Mouse (Mus musculus): ENCODE data around the gene Olfr309. TPM values are rescaled to one million over a fixed set of nuclear protein-coding genes. Genes with fewer than 3 reads are reported as not detected.
"Not testable (repeated sequence)": the region's sequence is repeated elsewhere in the genome, so short reads cannot be mapped to it uniquely, and the experiment has no call there.

The Olfr309 gene
- polyA plus RNA-seq (2015; fragmentation: Nextera tagmentation; extraction: Ambion mirVana), result not detected in 2 replicates

DNA sequence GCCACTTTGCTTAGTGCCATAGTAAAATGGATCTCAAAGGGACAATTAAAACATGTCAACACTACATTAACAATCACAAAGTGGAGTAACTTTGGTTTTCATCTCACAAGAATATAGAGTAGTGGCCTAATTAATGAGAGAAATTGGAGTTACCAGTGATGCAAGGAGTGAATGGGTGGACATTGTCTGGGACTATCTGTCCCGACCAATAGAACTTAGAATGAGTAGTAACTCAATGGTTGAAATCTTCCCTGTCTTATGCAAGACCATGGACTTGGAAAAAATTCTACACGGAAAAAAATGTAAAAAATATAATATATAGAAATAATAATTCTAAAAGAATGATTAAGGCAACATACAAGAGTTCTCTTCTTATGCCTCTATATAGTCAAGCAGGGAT is at the start of gene Olfr309:
Olfr309 (minus strand) TSS at position 101 of the 400 bp plus-strand sequence.
- Histone ChIP-seq H3K9ac (no peak within 1 kb of the TSS), H3K4me2 (no peak within 1 kb of the TSS), H3K9me3 (no peaks in the 10 kb centered on the region), H3K27me3 (replicated peaks) (no peaks in the 10 kb centered on the region), H3K4me1 (no peaks in the 10 kb centered on the region), H3K4me3 (no peak within 1 kb of the TSS), H3K36me3 (replicated peaks) (no peaks in the 10 kb centered on the region), H3K27ac (no peak within 1 kb of the TSS)
- 73% methylated on average over 2 of the region's 2 CpGs for WGBS
- no peak for ATAC-seq (replicated peaks)

DNA sequence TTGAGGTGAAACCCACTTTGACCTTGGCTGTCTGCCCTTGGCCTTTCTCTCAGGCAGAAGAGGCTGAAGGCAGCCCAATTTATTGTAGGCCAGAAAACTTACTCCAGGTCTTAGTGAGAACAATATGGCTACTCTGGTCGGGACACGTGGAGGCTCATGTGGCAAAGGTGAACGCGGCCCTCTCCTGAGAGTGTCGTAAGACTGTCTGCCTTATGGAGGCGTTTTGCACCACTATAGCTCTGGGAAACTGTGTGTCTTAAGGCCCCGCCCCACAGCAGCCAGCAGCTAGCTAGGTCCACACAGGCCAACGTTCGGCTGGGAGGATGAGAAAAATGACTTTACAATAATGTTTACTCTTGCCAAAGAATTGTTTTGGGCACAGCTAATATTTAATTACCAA is 32.8 kb upstream of the Olfr309 start:
- not testable (repeated sequence) for H3K27ac ChIP-seq; ATAC-seq (replicated peaks); H3K4me1 ChIP-seq; H3K27me3 ChIP-seq (replicated peaks); H3K9me3 ChIP-seq; H3K36me3 ChIP-seq (replicated peaks); H3K4me2 ChIP-seq; H3K4me3 ChIP-seq; H3K9ac ChIP-seq
- WGBS, result 91% methylated on average over 9 of the region's 9 CpGs

DNA sequence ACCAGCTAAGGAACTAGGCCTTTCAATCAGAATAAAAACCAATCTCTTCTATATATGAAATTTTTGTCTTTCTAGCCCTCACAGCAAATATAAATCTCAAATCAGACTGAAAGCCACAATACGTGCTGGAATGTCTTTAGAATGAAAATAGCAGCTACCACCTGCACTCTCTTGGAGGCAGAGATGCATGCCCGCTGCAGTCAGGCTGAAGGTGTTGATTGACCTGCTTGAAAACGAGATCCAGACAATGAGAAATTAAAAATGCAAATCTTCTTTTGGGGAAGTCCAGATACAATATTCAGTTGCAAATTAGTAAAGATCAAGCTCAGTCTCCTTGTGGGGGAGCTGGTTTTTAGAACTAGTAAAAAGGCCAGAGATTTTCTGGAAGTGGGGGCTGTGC is 30.7 kb upstream of the Olfr309 start:
- Histone ChIP-seq H3K36me3 (replicated peaks) (no peaks in the 10 kb centered on the region), H3K9ac (no peak overlapping the region), H3K9me3 (no peaks in the 10 kb centered on the region), H3K4me1 (no peaks in the 10 kb centered on the region), H3K27ac (no peak overlapping the region), H3K4me2 (no peak overlapping the region), H3K4me3 (no peak overlapping the region), H3K27me3 (replicated peaks) (no peaks in the 10 kb centered on the region)
- no peak for ATAC-seq (replicated peaks)
- 57% methylated on average over 3 of the region's 3 CpGs for WGBS

DNA sequence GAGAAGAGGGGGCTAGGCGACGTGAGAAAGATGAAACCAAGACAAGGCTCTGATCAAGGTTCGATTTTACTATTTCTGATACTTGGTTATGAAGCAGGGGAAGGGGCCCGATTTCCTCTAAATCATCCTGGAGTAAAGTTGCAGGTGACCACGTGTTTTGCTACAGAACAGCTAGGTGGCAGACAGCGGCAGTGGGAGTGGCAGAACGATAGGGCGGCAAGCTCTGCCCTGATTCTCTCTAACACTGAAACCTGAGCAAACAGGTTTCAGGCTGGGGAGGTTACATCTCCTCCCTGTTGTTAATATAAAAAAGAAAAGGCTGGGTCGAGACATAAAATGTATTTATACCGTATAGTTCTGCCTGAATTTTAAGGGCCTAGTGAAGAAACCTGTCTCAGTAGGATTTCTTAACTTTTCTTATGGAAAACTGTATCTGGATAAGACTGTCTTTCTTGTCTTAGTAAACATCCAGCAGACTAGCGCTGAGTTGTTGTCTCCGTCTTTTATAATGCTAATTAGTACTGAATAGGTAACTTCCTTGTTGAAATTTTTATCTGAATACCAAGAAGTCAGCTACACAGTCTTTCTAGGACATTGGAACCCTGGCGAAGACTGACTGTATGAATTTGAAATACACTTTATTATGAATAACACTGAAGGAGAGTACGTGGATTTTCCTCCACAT is 29.5 kb upstream of the Olfr309 start:
- no peak overlapping the region for H3K27ac ChIP-seq
- H3K4me1 ChIP-seq, result no peaks in the 10 kb centered on the region
- H3K4me3 ChIP-seq, result no peak overlapping the region
- H3K9me3 ChIP-seq, result no peaks in the 10 kb centered on the region
- H3K27me3 ChIP-seq (replicated peaks), result no peaks in the 10 kb centered on the region
- no peaks in the 10 kb centered on the region for H3K36me3 ChIP-seq (replicated peaks)
- H3K9ac ChIP-seq, result no peak overlapping the region
- 85% methylated on average over 14 of the region's 14 CpGs for WGBS
- no peak for ATAC-seq (replicated peaks)
- no peak overlapping the region for H3K4me2 ChIP-seq

DNA sequence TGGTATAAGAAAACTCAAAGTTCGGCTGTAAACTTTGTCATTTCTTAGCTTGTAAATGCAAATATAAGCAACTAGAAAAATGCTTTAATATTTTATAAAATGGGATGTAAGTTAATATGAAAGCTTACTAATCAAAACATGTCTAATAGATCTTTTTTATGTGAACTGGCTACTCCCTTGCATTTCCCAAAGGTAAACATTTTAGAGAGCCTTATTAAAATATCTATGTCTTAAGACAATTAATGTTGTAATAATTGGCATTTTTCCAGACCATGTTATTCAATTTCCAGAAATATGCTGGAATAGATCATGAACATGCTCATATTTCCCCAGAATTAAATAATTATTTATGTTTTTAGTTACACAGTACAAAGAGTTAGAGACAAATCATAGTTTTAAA is 24.0 kb upstream of the Olfr309 start, which contains the start of gene Olfr307:
Olfr307 (minus strand) TSS at position 101 of the 400 bp plus-strand sequence.
- H3K4me2 ChIP-seq, result no peak within 1 kb of the TSS
- ATAC-seq (replicated peaks), result no peak
- WGBS, result 76% methylated on average over 1 of the region's 1 CpGs
- no peaks in the 10 kb centered on the region for H3K36me3 ChIP-seq (replicated peaks)
- no peak within 1 kb of the TSS for H3K4me3 ChIP-seq
- no peaks in the 10 kb centered on the region for H3K27me3 ChIP-seq (replicated peaks)
- H3K27ac ChIP-seq, result no peak within 1 kb of the TSS
- H3K9ac ChIP-seq, result no peak within 1 kb of the TSS
- no peaks in the 10 kb centered on the region for H3K9me3 ChIP-seq
- H3K4me1 ChIP-seq, result no peaks in the 10 kb centered on the region

DNA sequence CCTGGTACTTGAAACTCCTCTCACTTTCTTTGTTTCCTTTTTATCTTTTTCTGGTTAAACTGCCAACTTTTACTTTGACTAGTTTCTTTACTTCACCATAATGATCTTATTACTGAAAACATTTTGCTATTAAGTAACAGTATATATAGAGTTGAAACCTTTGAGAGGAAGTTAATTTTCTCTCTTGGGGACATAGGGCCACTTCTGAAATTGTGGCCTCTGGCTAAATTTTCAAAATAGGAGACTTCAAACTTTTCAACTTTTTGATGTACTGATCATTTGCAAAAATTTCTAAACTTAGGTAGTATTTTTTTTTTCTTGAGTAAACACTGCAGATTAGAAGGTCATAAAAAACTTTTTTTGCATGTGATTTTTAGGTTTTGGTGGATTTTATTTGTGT is 12.0 kb upstream of the Olfr309 start, which contains the start of gene Olfr308:
Olfr308 (minus strand) TSS at position 101 of the 400 bp plus-strand sequence.
- Histone ChIP-seq H3K27ac (no peak within 1 kb of the TSS), H3K4me3 (no peak within 1 kb of the TSS), H3K4me1 (no peaks in the 10 kb centered on the region), H3K36me3 (replicated peaks) (no peaks in the 10 kb centered on the region), H3K9me3 (no peaks in the 10 kb centered on the region), H3K9ac (no peak within 1 kb of the TSS), H3K4me2 (no peak within 1 kb of the TSS), H3K27me3 (replicated peaks) (no peaks in the 10 kb centered on the region)
- no peak for ATAC-seq (replicated peaks)

DNA sequence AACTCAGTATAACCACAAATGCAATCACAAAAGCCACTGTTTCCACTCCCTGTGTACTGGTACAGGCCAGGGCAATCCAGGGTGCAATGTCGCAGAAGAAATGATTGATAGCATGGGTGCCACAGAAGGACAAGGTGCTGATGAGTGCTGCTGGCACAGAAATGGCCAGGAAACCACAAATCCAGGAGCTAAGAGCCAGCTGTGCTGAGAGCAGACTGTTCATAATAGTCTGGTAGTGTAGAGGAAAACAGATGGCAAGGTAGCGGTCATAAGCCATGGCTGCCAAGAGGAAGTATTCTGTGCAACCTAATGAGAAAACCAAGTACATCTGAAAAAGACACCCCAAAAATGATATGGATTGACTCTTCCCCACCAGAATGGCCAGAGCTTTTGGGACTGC is 7.8 kb upstream of the Olfr309 start:
- H3K27ac ChIP-seq, result no peak overlapping the region
- no peak overlapping the region for H3K4me2 ChIP-seq
- H3K4me1 ChIP-seq, result no peaks in the 10 kb centered on the region
- no peaks in the 10 kb centered on the region for H3K9me3 ChIP-seq
- no peak overlapping the region for H3K4me3 ChIP-seq
- no peaks in the 10 kb centered on the region for H3K27me3 ChIP-seq (replicated peaks)
- H3K9ac ChIP-seq, result no peak overlapping the region
- ATAC-seq (replicated peaks), result no peak
- no peaks in the 10 kb centered on the region for H3K36me3 ChIP-seq (replicated peaks)
- 97% methylated on average over 2 of the region's 2 CpGs for WGBS

DNA sequence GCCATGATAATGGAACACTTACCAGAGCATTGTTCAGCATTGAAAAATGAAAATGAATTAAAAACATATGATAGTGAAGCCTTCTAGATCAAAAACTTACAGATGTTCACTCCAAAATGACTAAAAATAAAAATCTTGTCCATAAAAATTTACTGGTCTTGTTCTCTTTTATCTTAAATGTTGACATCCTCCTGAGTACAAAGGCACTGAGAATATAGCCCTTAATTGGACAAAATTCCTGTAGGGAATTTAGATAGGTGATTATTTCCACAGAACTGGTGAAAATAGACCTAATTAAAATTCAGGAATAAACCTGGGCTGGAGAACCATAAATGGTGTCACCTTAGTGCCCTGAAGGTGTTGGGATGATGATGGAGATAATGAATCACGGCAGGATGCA is 36.4 kb downstream of the Olfr309 start, which contains the start of gene Olfr310:
Olfr310 (minus strand) TSS at position 101 of the 400 bp plus-strand sequence.
- no peak for ATAC-seq (replicated peaks)
- 82% methylated on average over 1 of the region's 1 CpGs for WGBS
- Histone ChIP-seq H3K4me3 (no peak within 1 kb of the TSS), H3K36me3 (replicated peaks) (no peaks in the 10 kb centered on the region), H3K9me3 (no peaks in the 10 kb centered on the region), H3K27ac (no peak within 1 kb of the TSS), H3K4me1 (no peaks in the 10 kb centered on the region), H3K9ac (no peak within 1 kb of the TSS), H3K27me3 (replicated peaks) (no peaks in the 10 kb centered on the region), H3K4me2 (no peak within 1 kb of the TSS)

Small RNA genes lying within 50 kb of the gene (microRNA-seq; reads per million reads assigned to microRNA genes)
- not detected for gene Gm23192

Other genes with a start within 250 kb of the Olfr309 start
- gene Vmn2r75, start 141.9 kb downstream of the Olfr309 start, polyA plus RNA-seq (2015; fragmentation: Nextera tagmentation; extraction: Ambion mirVana), result not detected in 2 replicates
- not detected in 2 replicates for gene Vmn2r76, start 67.4 kb downstream of the Olfr309 start, polyA plus RNA-seq (2015; fragmentation: Nextera tagmentation; extraction: Ambion mirVana)
- not detected in 2 replicates for gene Olfr310, start 36.5 kb downstream of the Olfr309 start, polyA plus RNA-seq (2015; fragmentation: Nextera tagmentation; extraction: Ambion mirVana)
- gene Olfr308, start 11.9 kb upstream of the Olfr309 start, polyA plus RNA-seq (2015; fragmentation: Nextera tagmentation; extraction: Ambion mirVana), result not detected in 2 replicates
- not detected in 2 replicates for gene Olfr307, start 23.9 kb upstream of the Olfr309 start, polyA plus RNA-seq (2015; fragmentation: Nextera tagmentation; extraction: Ambion mirVana)
- not detected in 2 replicates for gene Olfr305, start 53.2 kb upstream of the Olfr309 start, polyA plus RNA-seq (2015; fragmentation: Nextera tagmentation; extraction: Ambion mirVana)
- gene Olfr304, start 73.0 kb upstream of the Olfr309 start, polyA plus RNA-seq (2015; fragmentation: Nextera tagmentation; extraction: Ambion mirVana), result not detected in 2 replicates
- gene Olfr303, start 84.1 kb upstream of the Olfr309 start, polyA plus RNA-seq (2015; fragmentation: Nextera tagmentation; extraction: Ambion mirVana), result not detected in 2 replicates
- not detected in 2 replicates for gene Olfr301, start 90.1 kb upstream of the Olfr309 start, polyA plus RNA-seq (2015; fragmentation: Nextera tagmentation; extraction: Ambion mirVana)
- not detected in 2 replicates for gene Olfr299, start 146.2 kb upstream of the Olfr309 start, polyA plus RNA-seq (2015; fragmentation: Nextera tagmentation; extraction: Ambion mirVana)
- gene Olfr298, start 178.8 kb upstream of the Olfr309 start, polyA plus RNA-seq (2015; fragmentation: Nextera tagmentation; extraction: Ambion mirVana), result not detected in 2 replicates
- not detected in 2 replicates for gene Olfr297, start 206.3 kb upstream of the Olfr309 start, polyA plus RNA-seq (2015; fragmentation: Nextera tagmentation; extraction: Ambion mirVana)